Mouse (Mus musculus) stomach, embryonic 16.5 days (tissue): ENCODE measurements around the gene Pigm. TPM values are rescaled to one million over a fixed set of nuclear protein-coding genes. Genes with fewer than 3 reads are reported as not detected.

ENCODE experiments used
- ATAC-seq: fragments of 200-750 bp; cut with Nextera tagmentation; 2 replicates; pipeline ENCODE4 v1.8.0; 2017; ENCODE audit warnings: moderate number of reproducible peaks, moderate TSS enrichment; ENCODE audit not compliant: insufficient read depth, low FRiP score
- H3K27ac ChIP-seq: fragments of 300-500 bp; sonication (generic); 2 replicates; pipeline ENCODE4 v1.5.1; 2014; ENCODE audit warnings: low read length
- H3K27me3 ChIP-seq: fragments of 300-500 bp; sonication (generic); 2 replicates; pipeline ENCODE4 v1.6.1; 2014; ENCODE audit warnings: low read length, control low read depth, mixed read lengths; ENCODE audit not compliant: control insufficient read depth, insufficient read depth
- H3K36me3 ChIP-seq: fragments of 300-500 bp; sonication (generic); 2 replicates; pipeline ENCODE4 v1.6.1; 2014; ENCODE audit warnings: low read length; ENCODE audit not compliant: control insufficient read depth, insufficient read depth
- H3K4me1 ChIP-seq: fragments of 300-500 bp; sonication (generic); 2 replicates; pipeline ENCODE4 v1.6.1; 2014; ENCODE audit warnings: low read length, control low read depth, mixed read lengths; ENCODE audit not compliant: control insufficient read depth, insufficient read depth
- H3K4me2 ChIP-seq: fragments of 300-500 bp; sonication (generic); 2 replicates; pipeline ENCODE4 v1.6.1; 2014; ENCODE audit warnings: low read depth, low read length, mixed read lengths
- H3K4me3 ChIP-seq: fragments of 300-500 bp; sonication (generic); replicated peaks from 2 replicates; pipeline ENCODE4 v1.5.1; 2014; ENCODE audit warnings: mild to moderate bottlenecking, low read length
- H3K9ac ChIP-seq: fragments of 300-500 bp; sonication (generic); 2 replicates; pipeline ENCODE4 v1.6.1; 2014; ENCODE audit warnings: low read length
- H3K9me3 ChIP-seq: fragments of 300-500 bp; sonication (generic); replicated peaks from 2 replicates; pipeline ENCODE4 v1.6.1; 2016; ENCODE audit warnings: low read length, control low read depth; ENCODE audit not compliant: control insufficient read depth
- WGBS: fragments of 180-500 bp; shearing (Covaris S2); extraction: QIAGEN DNeasy Blood & Tissue Kit; methylation state at CpG from one replicate; pipeline ENCODE4 v1.1.7; 2014; 5-methylcytosine and 5-hydroxymethylcytosine counted together
- polyA plus RNA-seq: library from polyadenylated mRNA; unstranded; fragments of >200 nt; fragmentation: Nextera tagmentation; extraction: Ambion mirVana; gene quantifications from 2 replicates; pipeline ENCODE4 v1.2.1, GENCODE M21; 2015

The Pigm gene
- polyA plus RNA-seq, 1 experiment from 2014 or later: 6.4 TPM

GRCm38 (mm10) chr1:172368768-172369418, 7.5 kb upstream of the Pigm start:
- Histone ChIP-seq H3K4me3 (0 out of 2 replicates have a peak overlapping the region, but pooled peaks have one; percentile 7), H3K27ac (no peak overlapping the region), H3K27me3 (no peaks in the 10 kb centered on the region), H3K9me3 (no peaks in the 10 kb centered on the region), H3K9ac (no peak overlapping the region), H3K4me1 (no peaks in the 10 kb centered on the region), H3K36me3 (no peaks in the 10 kb centered on the region), H3K4me2 (peak overlapping the region; percentile 20)
- no peak for ATAC-seq
- WGBS: 25% methylated on average over 23 of the region's 23 CpGs

GRCm38 (mm10) chr1:172376758-172377458, 562 bp downstream of the Pigm start:
- peaks cover 7% of the 10 kb centered on the region; the same call in 1 of the 2 replicates for H3K36me3 ChIP-seq
- no peaks in the 10 kb centered on the region for H3K9me3 ChIP-seq
- 1% methylated on average over 62 of the region's 62 CpGs for WGBS
- H3K4me2 ChIP-seq: peak overlapping the region; percentile 98
- peaks cover 24% of the 10 kb centered on the region for H3K4me1 ChIP-seq
- H3K27me3 ChIP-seq: no peaks in the 10 kb centered on the region
- peak overlapping the region; percentile 67 for H3K27ac ChIP-seq
- H3K4me3 ChIP-seq: peak overlapping the region; percentile 99
- ATAC-seq: no peak; the same call in 1 of the 2 replicates
- H3K9ac ChIP-seq: peak overlapping the region; percentile 90

- Histone ChIP-seq H3K27ac (no peak overlapping the region), H3K9ac (no peak overlapping the region), H3K4me1 (peaks cover 24% of the 10 kb centered on the region), H3K27me3 (no peaks in the 10 kb centered on the region), H3K4me3 (no peak overlapping the region), H3K36me3 (peaks cover 9% of the 10 kb centered on the region; the same call in 1 of the 2 replicates), H3K4me2 (no peak overlapping the region), H3K9me3 (0 out of 2 replicates have a peak, but pooled peaks cover 3% of the 10 kb centered on the region)
- 61% methylated on average over 10 of the region's 10 CpGs for WGBS
- ATAC-seq: no peak
These were observed 3.7 kb downstream of the Pigm start for GRCm38 (mm10) chr1:172380066-172380465.

- no peak overlapping the region for H3K27ac ChIP-seq
- H3K4me1 ChIP-seq: peaks cover 22% of the 10 kb centered on the region
- H3K36me3 ChIP-seq: peaks cover 9% of the 10 kb centered on the region; the same call in 1 of the 2 replicates
- H3K27me3 ChIP-seq: no peaks in the 10 kb centered on the region
- WGBS: 96% methylated on average over 1 of the region's 1 CpGs
- no peak overlapping the region for H3K4me3 ChIP-seq
- H3K9me3 ChIP-seq: 0 out of 2 replicates have a peak, but pooled peaks cover 3% of the 10 kb centered on the region
- H3K9ac ChIP-seq: no peak overlapping the region
- ATAC-seq: no peak
- H3K4me2 ChIP-seq: no peak overlapping the region
These were observed 5.7 kb downstream of the Pigm start for GRCm38 (mm10) chr1:172382090-172382489.

GRCm38 (mm10) chr1:172387246-172387645, 10.9 kb downstream of the Pigm start:
- H3K4me3 ChIP-seq: no peak overlapping the region
- no peaks in the 10 kb centered on the region for H3K27me3 ChIP-seq
- H3K9ac ChIP-seq: no peak overlapping the region
- H3K27ac ChIP-seq: no peak overlapping the region
- H3K9me3 ChIP-seq: 0 out of 2 replicates have a peak, but pooled peaks cover 3% of the 10 kb centered on the region
- ATAC-seq: no peak
- peaks cover 7% of the 10 kb centered on the region; the same call in 1 of the 2 replicates for H3K4me1 ChIP-seq
- no peak overlapping the region for H3K4me2 ChIP-seq
- 83% methylated on average over 5 of the region's 5 CpGs for WGBS
- no peaks in the 10 kb centered on the region for H3K36me3 ChIP-seq

- H3K4me1 ChIP-seq: peaks cover 7% of the 10 kb centered on the region; the same call in 1 of the 2 replicates
- peak; percentile 71; the same call in 1 of the 2 replicates for ATAC-seq
- H3K4me2 ChIP-seq: no peak overlapping the region
- H3K27me3 ChIP-seq: no peaks in the 10 kb centered on the region; the same call in 1 of the 2 replicates
- no peak overlapping the region for H3K9ac ChIP-seq
- no peak overlapping the region for H3K4me3 ChIP-seq
- no peak overlapping the region for H3K27ac ChIP-seq
- H3K9me3 ChIP-seq: no peaks in the 10 kb centered on the region
- WGBS: 56% methylated on average over 1 of the region's 1 CpGs
- H3K36me3 ChIP-seq: no peaks in the 10 kb centered on the region
These were observed 14.4 kb downstream of the Pigm start for GRCm38 (mm10) chr1:172390769-172391168.

- H3K4me2 ChIP-seq: no peak overlapping the region; the same call in 1 of the 2 replicates
- H3K4me1 ChIP-seq: peaks cover 7% of the 10 kb centered on the region; the same call in 1 of the 2 replicates
- 28% methylated on average over 20 of the region's 20 CpGs for WGBS
- H3K9me3 ChIP-seq: no peaks in the 10 kb centered on the region
- no peaks in the 10 kb centered on the region for H3K36me3 ChIP-seq
- H3K27ac ChIP-seq: no peak overlapping the region; the same call in 1 of the 2 replicates
- H3K27me3 ChIP-seq: no peaks in the 10 kb centered on the region; the same call in 1 of the 2 replicates
- H3K4me3 ChIP-seq: no peak overlapping the region
- no peak for ATAC-seq
- H3K9ac ChIP-seq: no peak overlapping the region
These were observed 15.6 kb downstream of the Pigm start for GRCm38 (mm10) chr1:172391807-172392581.

GRCm38 (mm10) chr1:172392643-172393170, 16.4 kb downstream of the Pigm start:
- no peak for ATAC-seq
- no peak overlapping the region for H3K9ac ChIP-seq
- no peaks in the 10 kb centered on the region for H3K9me3 ChIP-seq
- H3K36me3 ChIP-seq: no peaks in the 10 kb centered on the region
- no peak overlapping the region for H3K4me3 ChIP-seq
- no peak overlapping the region for H3K4me2 ChIP-seq
- H3K27ac ChIP-seq: no peak overlapping the region
- WGBS: 87% methylated on average over 2 of the region's 2 CpGs
- H3K4me1 ChIP-seq: peaks cover 7% of the 10 kb centered on the region; the same call in 1 of the 2 replicates
- no peaks in the 10 kb centered on the region; the same call in 1 of the 2 replicates for H3K27me3 ChIP-seq
